Mouse (Mus musculus): ENCODE measurements around the gene Bpifa2.
"Not testable (repeated sequence)": the region's sequence is repeated elsewhere in the genome, so short reads cannot be mapped to it uniquely, and the experiment has no call there.

Bpifa2 gene

GRCm38 (mm10) chr2:154007965-154008364, at the start of gene Bpifa2:
Bpifa2 (plus strand) TSS chr2:154008265.
- no peak for ATAC-seq (ENCODE audit: low TSS enrichment)

- ATAC-seq (ENCODE audit: low TSS enrichment): peak; percentile 88
Measured at GRCm38 (mm10) chr2:153962821-153963331, 45.2 kb upstream of the Bpifa2 start.

- ATAC-seq (ENCODE audit: low TSS enrichment): 0 out of 2 replicates have a peak, but pooled peaks have one; percentile 4
Measured at GRCm38 (mm10) chr2:153963334-153963733, 44.7 kb upstream of the Bpifa2 start.

GRCm38 (mm10) chr2:153970221-153970620, 37.8 kb upstream of the Bpifa2 start:
- ATAC-seq (ENCODE audit: low TSS enrichment): peak; percentile 55; the same call in 1 of the 2 replicates

- no peak for ATAC-seq (ENCODE audit: low TSS enrichment)
Measured at GRCm38 (mm10) chr2:153974582-153974981, 33.5 kb upstream of the Bpifa2 start, which contains the start of gene Bpifa6. Bpifa6 (plus strand) TSS chr2:153974945.

- ATAC-seq (ENCODE audit: low TSS enrichment): no peak
Measured at GRCm38 (mm10) chr2:153995770-153996169, 12.3 kb upstream of the Bpifa2 start.

GRCm38 (mm10) chr2:154000501-154000900, 7.6 kb upstream of the Bpifa2 start:
- ATAC-seq (ENCODE audit: low TSS enrichment): no peak

GRCm38 (mm10) chr2:154001056-154001455, 7.0 kb upstream of the Bpifa2 start:
- ATAC-seq (ENCODE audit: low TSS enrichment): no peak

GRCm38 (mm10) chr2:154004456-154004855, 3.6 kb upstream of the Bpifa2 start:
- ATAC-seq (ENCODE audit: low TSS enrichment): no peak

GRCm38 (mm10) chr2:154005094-154005493, 3.0 kb upstream of the Bpifa2 start:
- no peak for ATAC-seq (ENCODE audit: low TSS enrichment)

- ATAC-seq (ENCODE audit: low TSS enrichment): no peak
Measured at GRCm38 (mm10) chr2:154005734-154006133, 2.3 kb upstream of the Bpifa2 start.

GRCm38 (mm10) chr2:154006331-154006730, 1.7 kb upstream of the Bpifa2 start:
- ATAC-seq (ENCODE audit: low TSS enrichment): no peak

GRCm38 (mm10) chr2:154007381-154007780, 684 bp upstream of the Bpifa2 start:
- no peak for ATAC-seq (ENCODE audit: low TSS enrichment)

- ATAC-seq (ENCODE audit: low TSS enrichment): no peak
Measured at GRCm38 (mm10) chr2:154017990-154018389, 9.9 kb downstream of the Bpifa2 start.

- ATAC-seq (ENCODE audit: low TSS enrichment): not testable (repeated sequence)
Measured at GRCm38 (mm10) chr2:154024676-154025075, 16.6 kb downstream of the Bpifa2 start.

- no peak for ATAC-seq (ENCODE audit: low TSS enrichment)
Measured at GRCm38 (mm10) chr2:154038932-154039331, 30.9 kb downstream of the Bpifa2 start.

- ATAC-seq (ENCODE audit: low TSS enrichment): no peak
Measured at GRCm38 (mm10) chr2:154044743-154045142, 36.7 kb downstream of the Bpifa2 start.

GRCm38 (mm10) chr2:154058690-154059089, 50.6 kb downstream of the Bpifa2 start:
- no peak for ATAC-seq (ENCODE audit: low TSS enrichment)

Measured in frontal cortex, adult (tissue).